Mouse (Mus musculus) MEL (cell line): ENCODE results near the gene Trir. TPM values are rescaled to one million over a fixed set of nuclear protein-coding genes. Genes with fewer than 3 reads are reported as not detected.

Source experiments
- DNase-seq: peaks from one replicate; pipeline ENCODE4 v3.0.0; 2011; ENCODE audit warnings: low read depth, low spot score
- H3K27ac ChIP-seq: 2 replicates; pipeline ENCODE4 v1.5.1; 2012; ENCODE audit warnings: low read depth, mild to moderate bottlenecking, control low read depth, low read length, moderate library complexity; ENCODE audit not compliant: control insufficient read depth
- H3K27me3 ChIP-seq, 2 experiments: fragments of 150-350 bp in 1 of 2; sonication (generic) in 1 of 2; 2 replicates each; pipeline ENCODE4 v1.6.1; 2012; ENCODE audit warnings: low read length in 2 of 2, mild to moderate bottlenecking in 2 of 2, improper control_type of control experiment in 1 of 2, moderate library complexity in 1 of 2; ENCODE audit not compliant: insufficient read depth in 2 of 2, control insufficient read depth in 1 of 2
- H3K36me3 ChIP-seq, 2 experiments: 2 replicates each; pipeline ENCODE4 v1.6.1; 2012 to 2014; ENCODE audit warnings: low read length in 2 of 2, improper control_type of control experiment in 1 of 2, inconsistent platforms in 1 of 2, mild to moderate bottlenecking in 1 of 2; ENCODE audit not compliant: insufficient read depth in 2 of 2, control insufficient read depth in 1 of 2
- H3K4me1 ChIP-seq, 2 experiments: fragments of 150-350 bp in 1 of 2; sonication (generic) in 1 of 2; 2 replicates each; pipeline ENCODE4 v1.6.1; 2012; ENCODE audit warnings: low read length in 2 of 2, improper control_type of control experiment in 1 of 2, mild to moderate bottlenecking in 1 of 2; ENCODE audit not compliant: insufficient read depth in 2 of 2, control insufficient read depth in 1 of 2
- H3K4me3 ChIP-seq, 2 experiments: fragments of 150-350 bp in 1 of 2; sonication (generic) in 1 of 2; 2 replicates each; pipeline ENCODE4 v1.5.1; 2012; ENCODE audit warnings: low read depth in 2 of 2, low read length in 2 of 2, mild to moderate bottlenecking in 2 of 2, moderate library complexity in 2 of 2, control low read depth in 1 of 2, improper control_type of control experiment in 1 of 2; ENCODE audit not compliant: control insufficient read depth in 1 of 2, insufficient read depth in 1 of 2
- H3K79me2 ChIP-seq: 2 replicates; pipeline ENCODE4 v1.6.1; 2012; ENCODE audit warnings: mild to moderate bottlenecking, low read length, moderate library complexity; ENCODE audit not compliant: control insufficient read depth, poor library complexity, insufficient read depth
- H3K9ac ChIP-seq: 2 replicates; pipeline ENCODE4 v1.6.1; 2012; ENCODE audit warnings: low read depth, mild to moderate bottlenecking, control low read depth, low read length, moderate library complexity; ENCODE audit not compliant: control insufficient read depth, poor library complexity, severe bottlenecking
- H3K9me3 ChIP-seq: fragments of 150-350 bp; sonication (generic); replicated peaks from 2 replicates; pipeline ENCODE4 v1.6.1; 2012; ENCODE audit warnings: mild to moderate bottlenecking, low read length, improper control_type of control experiment, moderate library complexity; ENCODE audit not compliant: insufficient read depth
- CHD1 ChIP-seq: IDR thresholded peaks from 2 replicates; pipeline ENCODE4 v1.6.1; 2012; ENCODE audit warnings: low read depth, mild to moderate bottlenecking, inconsistent platforms, low read length, improper control_type of control experiment
- CHD2 ChIP-seq: IDR thresholded peaks from 2 replicates; pipeline ENCODE4 v1.6.1; 2011; ENCODE audit warnings: low read length, improper control_type of control experiment
- GATA1 ChIP-seq: IDR thresholded peaks from 2 replicates; pipeline ENCODE4 v1.6.1; 2011; ENCODE audit warnings: low read depth, low read length, improper control_type of control experiment
- HCFC1 ChIP-seq: IDR thresholded peaks from 2 replicates; pipeline ENCODE4 v1.6.1; 2012; ENCODE audit warnings: low read depth, mild to moderate bottlenecking, inconsistent platforms, low read length, improper control_type of control experiment, moderate library complexity
- KAT2A ChIP-seq: conservative IDR thresholded peaks from 2 replicates; pipeline ENCODE4 v1.6.1; 2012; ENCODE audit warnings: low read depth, low read length, improper control_type of control experiment, inconsistent platforms
- MAZ ChIP-seq: IDR thresholded peaks from 2 replicates; pipeline ENCODE4 v1.6.1; 2012; ENCODE audit warnings: low read depth, mild to moderate bottlenecking, inconsistent platforms, low read length, improper control_type of control experiment
- MEF2A ChIP-seq: IDR thresholded peaks from 2 replicates; pipeline ENCODE4 v1.6.1; 2014; ENCODE audit warnings: low read depth, mild to moderate bottlenecking, inconsistent platforms, low read length, improper control_type of control experiment; ENCODE audit not compliant: poor library complexity, insufficient replicate concordance, severe bottlenecking; ENCODE audit errors: extremely low read depth
- MXI1 ChIP-seq: IDR thresholded peaks from 2 replicates; pipeline ENCODE4 v1.6.1; 2011; ENCODE audit warnings: mild to moderate bottlenecking, low read depth, low read length, improper control_type of control experiment
- MYB ChIP-seq: IDR thresholded peaks from 2 replicates; pipeline ENCODE4 v1.6.1; 2011; ENCODE audit warnings: mild to moderate bottlenecking, low read depth, low read length, improper control_type of control experiment
- MYC ChIP-seq: IDR thresholded peaks from 2 replicates; pipeline ENCODE4 v1.6.1; 2011; ENCODE audit warnings: low read depth, mild to moderate bottlenecking, low read length, improper control_type of control experiment, moderate library complexity
- NELFE ChIP-seq: IDR thresholded peaks from 2 replicates; pipeline ENCODE4 v1.6.1; 2011; ENCODE audit warnings: low read depth, low read length, improper control_type of control experiment
- POLR2A ChIP-seq, 2 experiments: IDR thresholded peaks; 2 replicates each; pipeline ENCODE4 v1.6.1; 2011 to 2012; ENCODE audit warnings: low read length in 2 of 2, mild to moderate bottlenecking in 2 of 2, control low read depth in 1 of 2, improper control_type of control experiment in 1 of 2, low read depth in 1 of 2, moderate library complexity in 1 of 2; ENCODE audit not compliant: control insufficient read depth in 1 of 2, insufficient read depth in 1 of 2, poor library complexity in 1 of 2
- POLR2AphosphoS2 ChIP-seq: IDR thresholded peaks from 2 replicates; pipeline ENCODE4 v1.6.1; 2011; ENCODE audit warnings: low read length, improper control_type of control experiment
- RCOR1 ChIP-seq: IDR thresholded peaks from 2 replicates; pipeline ENCODE4 v1.6.1; 2012; ENCODE audit warnings: low read depth, mild to moderate bottlenecking, inconsistent platforms, low read length, improper control_type of control experiment
- SMC3 ChIP-seq: IDR thresholded peaks from 2 replicates; pipeline ENCODE4 v1.6.1; 2011; ENCODE audit warnings: low read depth, low read length, improper control_type of control experiment
- TCF12 ChIP-seq: IDR thresholded peaks from 2 replicates; pipeline ENCODE4 v1.6.1; 2014; ENCODE audit warnings: low read depth, mild to moderate bottlenecking, inconsistent platforms, low read length, improper control_type of control experiment, moderate library complexity
- USF1 ChIP-seq: IDR thresholded peaks from 2 replicates; pipeline ENCODE4 v1.6.1; 2014; ENCODE audit warnings: low read depth, mild to moderate bottlenecking, inconsistent platforms, low read length, improper control_type of control experiment, moderate library complexity
- ZKSCAN1 ChIP-seq: IDR thresholded peaks from 2 replicates; pipeline ENCODE4 v1.6.1; 2012; ENCODE audit warnings: low read depth, mild to moderate bottlenecking, inconsistent platforms, low read length, improper control_type of control experiment, moderate library complexity
- ZMIZ1 ChIP-seq: IDR thresholded peaks from 2 replicates; pipeline ENCODE4 v1.6.1; 2012; ENCODE audit warnings: low read depth, mild to moderate bottlenecking, inconsistent platforms, low read length, improper control_type of control experiment, moderate library complexity
- ZNF384 ChIP-seq: IDR thresholded peaks from 2 replicates; pipeline ENCODE4 v1.6.1; 2012; ENCODE audit warnings: low read depth, mild to moderate bottlenecking, inconsistent platforms, low read length, improper control_type of control experiment
- polyA plus RNA-seq, 2 experiments: library from polyadenylated mRNA; stranded (reverse) in 1 of 2; unstranded in 1 of 2; fragments of >175 nt in 1 of 2; fragments of >200 nt in 1 of 2; gene quantifications; 2 replicates each; pipeline versions ENCODE4 v1.2.1 to v1.2.4; 2012; ENCODE audit warnings: low replicate concordance in 2 of 2, low read depth in 1 of 2; ENCODE audit not compliant: insufficient read length in 2 of 2, insufficient read depth in 1 of 2, missing spikeins in 1 of 2
- total RNA-seq: library from RNA; depleted of rRNA; stranded (reverse); fragments of 300-350 nt; gene quantifications from 2 replicates; pipeline ENCODE4 v1.2.3, GENCODE M21; 2012

Trir gene
- total and polyA plus RNA-seq, 3 experiments = 264 to 442 (median 283) TPM

GRCm38 (mm10) chr8:84990349-84990748 lies 36.3 kb upstream of the Trir start, which contains the start of gene Hook2 (continued):
- peak; percentile 83 for TF ChIP-seq HCFC1
- TF ChIP-seq POLR2A (IDR thresholded peaks at IDR 0.05; ENCODE audit: control insufficient read depth in 1 of 2, insufficient read depth in 1 of 2, low read depth in 1 of 2, low read length in 2 of 2, poor library complexity in 1 of 2) = peak in 1 of 2 experiments; percentile 63; a peak in 2 of 4 replicates
- TF ChIP-seq, all 39 proteins: peak for 21

GRCm38 (mm10) chr8:84990836-84991235 lies 35.8 kb upstream of the Trir start:
- no peak overlapping the region; the same call in 1 of the 2 replicates for H3K27ac ChIP-seq
- no peaks in the 10 kb centered on the region for H3K9me3 ChIP-seq
- no peaks in the 10 kb centered on the region; the same call in 1 of the 2 replicates for H3K79me2 ChIP-seq
- 0 out of 2 replicates have a peak, but pooled peaks have one; percentile 4 for TF ChIP-seq USF1
- TF ChIP-seq MXI1 = 0 out of 2 replicates have a peak, but pooled peaks have one; percentile 16
- 0 out of 2 replicates have a peak, but pooled peaks have one; percentile 4 for TF ChIP-seq ZMIZ1
- TF ChIP-seq POLR2AphosphoS2 = no peak
- peaks cover 0 to 9% of the 10 kb centered on the region in 2 experiments; a peak in 2 of 4 replicates for H3K36me3 ChIP-seq
- H3K9ac ChIP-seq = peak overlapping the region; percentile 80
- peak overlapping the region; percentile 75 to 81 for H3K4me3 ChIP-seq
- no peak for DNase-seq
- H3K27me3 ChIP-seq = no peaks in the 10 kb centered on the region
- peaks cover 0 to 21% of the 10 kb centered on the region in 2 experiments; a peak in 3 of 4 replicates for H3K4me1 ChIP-seq

GRCm38 (mm10) chr8:84994375-84994774 lies 32.2 kb upstream of the Trir start:
- TF ChIP-seq MYB = no peak
- no peak for TF ChIP-seq TCF12
- TF ChIP-seq MEF2A = no peak
- no peak for TF ChIP-seq CHD2
- TF ChIP-seq GATA1 = no peak
- TF ChIP-seq POLR2AphosphoS2 = no peak
- no peak for TF ChIP-seq USF1
- TF ChIP-seq SMC3 = no peak
- no peak for TF ChIP-seq ZKSCAN1
- no peak for TF ChIP-seq MAZ
- TF ChIP-seq NELFE = no peak
- TF ChIP-seq RCOR1 = no peak
- TF ChIP-seq MYC = no peak
- no peak for TF ChIP-seq POLR2A (IDR thresholded peaks at IDR 0.05; ENCODE audit: control insufficient read depth in 1 of 2, insufficient read depth in 1 of 2, low read depth in 1 of 2, low read length in 2 of 2, poor library complexity in 1 of 2)
- TF ChIP-seq ZNF384 = no peak
- no peak for TF ChIP-seq HCFC1
- no peak for TF ChIP-seq ZMIZ1
- TF ChIP-seq KAT2A = no peak
- TF ChIP-seq CHD1 = no peak
- no peak overlapping the region for H3K27ac ChIP-seq

More at GRCm38 (mm10) chr8:84994375-84994774, 32.2 kb upstream of the Trir start:
- Histone ChIP-seq H3K27me3 (no peaks in the 10 kb centered on the region), H3K9me3 (no peaks in the 10 kb centered on the region), H3K36me3 (peaks cover 0 to 1% of the 10 kb centered on the region in 2 experiments; a peak in 1 of 4 replicates), H3K4me3 (no peak overlapping the region), H3K79me2 (no peaks in the 10 kb centered on the region; the same call in 1 of the 2 replicates), H3K4me1 (peaks cover 0 to 11% of the 10 kb centered on the region in 2 experiments; a peak in 3 of 4 replicates), H3K9ac (no peak overlapping the region)
- DNase-seq = no peak
